Mouse (Mus musculus) layer of hippocampus, adult 2 months (tissue): ENCODE data around the gene Ahctf1. TPM values are rescaled to one million over a fixed set of nuclear protein-coding genes. Genes with fewer than 3 reads are reported as not detected.

Experiments
- DNase-seq, 2 experiments: peaks; one replicate each; pipeline ENCODE4 v3.0.0; 2022; ENCODE audit warnings: low spot score in 2 of 2
- H3K27ac ChIP-seq: fragments of 200-600 bp; 2 replicates; pipeline ENCODE4 v1.8.1; 2022
- H3K4me3 ChIP-seq: fragments of 200-600 bp; 2 replicates; pipeline ENCODE4 v1.8.1; 2022; ENCODE audit warnings: mild to moderate bottlenecking
- CTCF ChIP-seq: fragments of 200-600 bp; conservative IDR thresholded peaks from 2 replicates; pipeline ENCODE4 v1.8.1; 2022; ENCODE audit warnings: antibody characterized with exemption, mild to moderate bottlenecking, moderate library complexity
- long read RNA-seq, 2 experiments: library from polyadenylated mRNA; stranded (forward); transcript quantifications; one replicate each; pipeline ENCODE4 v2.0.0; 2021; ENCODE audit warnings: borderline mapping rate in 2 of 2
- total RNA-seq, 2 experiments: library from RNA; stranded (reverse); gene quantifications; 2 replicates each; pipeline ENCODE4 v1.2.3; 2021

Ahctf1 gene
- 10 to 100 TPM; 40.0 to 41.8 TPM for total RNA-seq
- long read RNA-seq, experiment 1, partial matches to known transcripts, result 4 of 5 reads
- long read RNA-seq, experiment 1, other reads (novel, unspliced or antisense), result 1 of 5 reads
- long read RNA-seq, experiment 2, full-length matches to known transcripts, result 2 of 11 reads
- long read RNA-seq, experiment 2, partial matches to known transcripts, result 8 of 11 reads
- long read RNA-seq, experiment 2, other reads (novel, unspliced or antisense), result 1 of 11 reads

GRCm38 (mm10) chr1:179803513-179804139, at the start of gene Ahctf1:
TSS of gene Ahctf1 (minus strand) at chr1:179803680.
- peak within 1 kb of the TSS; percentile 90 for H3K4me3 ChIP-seq
- TF ChIP-seq CTCF, result peak; percentile 52
- DNase-seq, result peak; percentile 98 to 99
- H3K27ac ChIP-seq, result peak within 1 kb of the TSS; percentile 97

GRCm38 (mm10) chr1:179847759-179848389, 44.4 kb upstream of the Ahctf1 start:
- peak; percentile 95 for TF ChIP-seq CTCF
- H3K27ac ChIP-seq, result peak overlapping the region; percentile 67; the same call in 1 of the 2 replicates
- peak overlapping the region; percentile 51 for H3K4me3 ChIP-seq
- peak; percentile 74 to 89 for DNase-seq

- no peak for DNase-seq
- H3K27ac ChIP-seq, result no peak overlapping the region
- TF ChIP-seq CTCF, result no peak
- H3K4me3 ChIP-seq, result no peak overlapping the region
Measured at GRCm38 (mm10) chr1:179847173-179847572, 43.7 kb upstream of the Ahctf1 start.

- no peak overlapping the region for H3K27ac ChIP-seq
- no peak for DNase-seq
- TF ChIP-seq CTCF, result no peak
- no peak overlapping the region for H3K4me3 ChIP-seq
Measured at GRCm38 (mm10) chr1:179845832-179846499, 42.5 kb upstream of the Ahctf1 start.

- peak; percentile 89 for TF ChIP-seq CTCF
- Histone ChIP-seq H3K27ac (no peak overlapping the region), H3K4me3 (no peak overlapping the region)
- peak; percentile 43 to 65 for DNase-seq
Measured at GRCm38 (mm10) chr1:179844894-179845293, 41.4 kb upstream of the Ahctf1 start.

- no peak for TF ChIP-seq CTCF
- no peak for DNase-seq
- Histone ChIP-seq H3K4me3 (no peak overlapping the region), H3K27ac (no peak overlapping the region)
Measured at GRCm38 (mm10) chr1:179843981-179844380, 40.5 kb upstream of the Ahctf1 start.

GRCm38 (mm10) chr1:179842568-179842967, 39.1 kb upstream of the Ahctf1 start:
- TF ChIP-seq CTCF, result no peak
- no peak for DNase-seq

GRCm38 (mm10) chr1:179836426-179837404, 33.2 kb upstream of the Ahctf1 start:
- Histone ChIP-seq H3K4me3 (no peak overlapping the region), H3K27ac (no peak overlapping the region)
- DNase-seq, result no peak
- no peak for TF ChIP-seq CTCF

More at GRCm38 (mm10) chr1:179842568-179842967, 39.1 kb upstream of the Ahctf1 start:
- H3K27ac ChIP-seq, result no peak overlapping the region
- no peak overlapping the region for H3K4me3 ChIP-seq

- no peak for TF ChIP-seq CTCF
- Histone ChIP-seq H3K4me3 (no peak overlapping the region), H3K27ac (no peak overlapping the region)
- DNase-seq, result no peak
Measured at GRCm38 (mm10) chr1:179835753-179836425, 32.4 kb upstream of the Ahctf1 start.

GRCm38 (mm10) chr1:179833596-179833995, 30.1 kb upstream of the Ahctf1 start:
- no peak for TF ChIP-seq CTCF
- no peak for DNase-seq
- H3K4me3 ChIP-seq, result no peak overlapping the region
- H3K27ac ChIP-seq, result no peak overlapping the region

- H3K27ac ChIP-seq, result no peak overlapping the region
- no peak overlapping the region for H3K4me3 ChIP-seq
- no peak for TF ChIP-seq CTCF
- DNase-seq, result no peak
Measured at GRCm38 (mm10) chr1:179832710-179833240, 29.3 kb upstream of the Ahctf1 start.
